Mouse (Mus musculus) midbrain, embryonic 14.5 days (tissue): ENCODE measurements around the gene Wnt9a. TPM values are rescaled to one million over a fixed set of nuclear protein-coding genes. Genes with fewer than 3 reads are reported as not detected.

Source experiments
- ATAC-seq: fragments of 200-750 bp; cut with Nextera tagmentation; 2 replicates; pipeline ENCODE4 v1.8.0; 2017; ENCODE audit warnings: moderate number of reproducible peaks, moderate library complexity; ENCODE audit not compliant: low FRiP score, low TSS enrichment
- DNase-seq: peaks from one replicate; pipeline ENCODE4 v3.0.0-alpha.2; 2015
- H3K27ac ChIP-seq: fragments of 300-500 bp; sonication (generic); replicated peaks from 2 replicates; pipeline ENCODE4 v1.5.1; 2014; ENCODE audit warnings: mild to moderate bottlenecking, low read depth, low read length, moderate library complexity
- H3K27me3 ChIP-seq: fragments of 300-500 bp; sonication (generic); 2 replicates; pipeline ENCODE4 v1.6.1; 2014; ENCODE audit warnings: low read length, control low read depth, mixed read lengths; ENCODE audit not compliant: control insufficient read depth, insufficient read depth
- H3K36me3 ChIP-seq: fragments of 300-500 bp; sonication (generic); 2 replicates; pipeline ENCODE4 v1.6.1; 2014; ENCODE audit warnings: low read length, control low read depth; ENCODE audit not compliant: control insufficient read depth, insufficient read depth
- H3K4me1 ChIP-seq: fragments of 300-500 bp; sonication (generic); 2 replicates; pipeline ENCODE4 v1.6.1; 2014; ENCODE audit warnings: mild to moderate bottlenecking, antibody characterized with exemption, low read length, control low read depth; ENCODE audit not compliant: control insufficient read depth, insufficient read depth
- H3K4me2 ChIP-seq: fragments of 300-500 bp; sonication (generic); 2 replicates; pipeline ENCODE4 v1.6.1; 2014; ENCODE audit warnings: mild to moderate bottlenecking, low read length, moderate library complexity
- H3K4me3 ChIP-seq: fragments of 300-500 bp; sonication (generic); replicated peaks from 2 replicates; pipeline ENCODE4 v1.5.1; 2014; ENCODE audit warnings: low read depth, low read length
- H3K9ac ChIP-seq: fragments of 300-500 bp; sonication (generic); replicated peaks from 2 replicates; pipeline ENCODE4 v1.6.1; 2014; ENCODE audit warnings: mild to moderate bottlenecking, low read length, moderate library complexity
- H3K9me3 ChIP-seq: fragments of 300-500 bp; sonication (generic); 2 replicates; pipeline ENCODE4 v1.6.1; 2016; ENCODE audit warnings: low read length, control low read depth, mixed read lengths; ENCODE audit not compliant: control insufficient read depth
- WGBS: fragments of 180-500 bp; shearing (Covaris S2); extraction: QIAGEN DNeasy Blood & Tissue Kit; methylation state at CpG from one replicate; pipeline ENCODE4 v1.1.7; 2014; 5-methylcytosine and 5-hydroxymethylcytosine counted together
- polyA plus RNA-seq: library from polyadenylated mRNA; unstranded; fragments of >200 nt; fragmentation: Nextera tagmentation; extraction: Ambion mirVana; gene quantifications from 2 replicates; pipeline ENCODE4 v1.2.1, GENCODE M21; 2014

Wnt9a gene
- polyA plus RNA-seq = 1.6 and 1.7 TPM in 2 replicates

DNA sequence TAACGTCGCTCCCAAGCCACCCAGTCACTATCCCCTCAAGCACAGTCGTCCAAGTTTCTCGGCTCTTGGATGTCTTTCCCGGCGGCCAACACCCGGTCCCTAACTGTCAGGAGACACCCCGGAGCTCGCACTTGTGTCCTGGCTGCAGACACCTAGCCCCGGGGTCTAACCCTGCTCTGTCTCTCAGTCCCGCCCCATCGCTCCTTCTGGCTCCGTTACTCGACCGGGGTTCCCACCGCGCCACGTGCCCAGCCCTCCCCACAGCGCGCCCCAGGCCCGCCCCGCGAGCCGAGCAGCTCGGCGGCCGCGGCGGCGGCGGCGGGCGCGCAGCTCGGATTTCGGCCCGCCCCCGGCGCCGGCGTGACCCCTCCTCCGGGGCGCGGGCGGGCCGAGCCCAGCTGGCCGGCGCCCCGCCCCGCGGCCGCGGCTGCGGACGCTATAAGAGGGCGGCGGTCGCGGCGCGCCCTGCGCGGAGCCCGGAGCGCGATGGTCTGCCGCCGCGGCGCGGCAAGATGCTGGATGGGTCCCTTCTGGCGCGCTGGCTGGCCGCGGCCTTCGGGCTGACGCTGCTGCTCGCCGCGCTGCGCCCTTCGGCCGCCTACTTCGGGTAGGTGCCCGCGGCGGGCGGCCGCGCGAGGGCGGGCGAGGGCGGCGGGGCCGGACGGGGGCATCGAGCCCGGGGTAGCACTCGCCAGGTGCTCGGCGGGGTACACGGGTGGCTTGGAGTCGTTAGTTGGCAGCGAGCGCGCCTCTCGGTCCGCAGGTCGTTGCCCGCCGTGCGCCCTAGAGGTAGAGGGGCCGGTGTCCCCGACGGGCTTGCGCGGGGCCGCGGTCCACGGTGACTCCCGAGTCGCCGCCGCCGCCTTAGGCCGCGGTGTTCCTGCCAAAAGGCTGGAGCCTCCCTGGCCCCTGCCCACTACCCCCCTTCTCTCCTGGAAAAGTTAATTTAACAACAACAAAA lies at the start of gene Wnt9a:
Gene Wnt9a (plus strand): TSS at position 468 of the 961 bp plus-strand sequence.
- H3K9ac ChIP-seq = peak within 1 kb of the TSS; percentile 51
- peak within 1 kb of the TSS; percentile 46 for H3K4me3 ChIP-seq
- no peaks in the 10 kb centered on the region for H3K9me3 ChIP-seq
- WGBS = under 1% methylated on average over 112 of the region's 128 CpGs
- H3K27me3 ChIP-seq = peaks cover 82% of the 10 kb centered on the region
- H3K27ac ChIP-seq = no peak within 1 kb of the TSS
- DNase-seq = peak; percentile 71
- H3K36me3 ChIP-seq = no peaks in the 10 kb centered on the region
- peaks cover 26% of the 10 kb centered on the region for H3K4me1 ChIP-seq
- peak within 1 kb of the TSS; percentile 78 for H3K4me2 ChIP-seq
- no peak for ATAC-seq

DNA sequence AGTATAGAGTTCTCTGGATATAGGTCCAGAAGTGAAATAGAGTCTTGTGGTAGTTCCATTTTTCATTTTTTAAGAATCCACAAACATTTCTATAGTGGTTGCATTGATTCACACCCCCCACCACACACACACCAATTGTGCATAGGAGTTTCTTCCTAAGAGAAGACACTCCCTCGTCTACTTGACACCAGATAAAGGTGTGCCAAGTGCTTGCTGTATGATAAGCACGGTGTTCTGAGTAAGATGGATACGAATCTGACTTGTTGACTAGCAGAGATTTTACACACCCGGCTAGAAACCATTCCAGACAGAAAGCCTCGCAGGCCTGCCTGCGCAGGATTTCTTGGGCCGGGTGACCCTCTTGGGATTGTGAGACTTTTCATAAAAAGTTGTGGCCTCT lies 47.1 kb upstream of the Wnt9a start:
- WGBS = 92% methylated on average over 7 of the region's 7 CpGs
- H3K36me3 ChIP-seq = no peaks in the 10 kb centered on the region
- DNase-seq (no peak), ATAC-seq (no peak)
- H3K4me2 ChIP-seq = no peak overlapping the region
- H3K4me1 ChIP-seq = peaks cover 7% of the 10 kb centered on the region
- no peaks in the 10 kb centered on the region for H3K9me3 ChIP-seq
- H3K4me3 ChIP-seq = no peak overlapping the region
- no peak overlapping the region for H3K9ac ChIP-seq
- H3K27me3 ChIP-seq = peaks cover 22% of the 10 kb centered on the region
- no peak overlapping the region for H3K27ac ChIP-seq

DNA sequence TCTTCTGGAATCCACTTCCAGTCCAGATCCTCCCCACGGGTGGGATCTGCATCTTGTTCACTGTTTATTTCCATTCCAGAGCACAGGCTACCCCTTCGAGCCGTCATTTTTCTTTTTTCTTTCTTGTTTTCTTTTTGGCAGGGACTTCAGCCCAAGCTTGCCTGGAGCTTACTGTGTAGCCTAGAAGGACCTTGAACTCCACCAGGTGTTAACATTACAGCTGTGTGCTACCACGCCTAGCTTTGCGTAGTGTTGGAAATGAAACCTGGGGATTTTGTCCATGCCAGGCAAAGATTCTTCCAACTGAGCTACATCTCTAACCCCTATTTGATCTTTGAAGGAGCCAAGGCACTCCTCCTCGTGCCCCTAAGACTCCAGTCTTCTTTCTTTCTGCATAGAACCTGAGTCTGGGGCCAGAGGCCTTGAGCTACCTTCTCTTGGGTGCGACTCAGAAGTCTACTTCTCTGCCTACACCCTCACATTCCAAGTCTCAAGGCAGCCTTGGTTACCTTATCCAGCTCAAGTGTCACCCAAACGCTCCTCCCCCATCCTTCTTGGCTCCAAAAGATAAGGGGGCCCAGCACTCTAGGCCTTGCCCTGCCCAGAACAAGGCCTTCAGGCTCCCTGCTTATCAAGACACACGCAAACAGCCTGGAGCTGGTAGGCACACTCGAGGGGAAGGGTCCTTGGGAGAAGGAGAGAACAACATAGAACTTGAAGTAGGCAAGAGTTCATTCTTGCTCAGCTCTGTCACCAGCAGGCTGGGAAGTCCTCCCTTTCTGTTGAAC lies 45.8 kb upstream of the Wnt9a start:
- H3K36me3 ChIP-seq = no peaks in the 10 kb centered on the region
- peaks cover 28% of the 10 kb centered on the region for H3K27me3 ChIP-seq
- no peak overlapping the region for H3K27ac ChIP-seq
- no peak for ATAC-seq
- 88% methylated on average over 10 of the region's 10 CpGs for WGBS
- DNase-seq = no peak
- no peak overlapping the region for H3K9ac ChIP-seq
- peaks cover 7% of the 10 kb centered on the region for H3K4me1 ChIP-seq
- H3K4me3 ChIP-seq = no peak overlapping the region
- no peaks in the 10 kb centered on the region for H3K9me3 ChIP-seq
- no peak overlapping the region for H3K4me2 ChIP-seq

DNA sequence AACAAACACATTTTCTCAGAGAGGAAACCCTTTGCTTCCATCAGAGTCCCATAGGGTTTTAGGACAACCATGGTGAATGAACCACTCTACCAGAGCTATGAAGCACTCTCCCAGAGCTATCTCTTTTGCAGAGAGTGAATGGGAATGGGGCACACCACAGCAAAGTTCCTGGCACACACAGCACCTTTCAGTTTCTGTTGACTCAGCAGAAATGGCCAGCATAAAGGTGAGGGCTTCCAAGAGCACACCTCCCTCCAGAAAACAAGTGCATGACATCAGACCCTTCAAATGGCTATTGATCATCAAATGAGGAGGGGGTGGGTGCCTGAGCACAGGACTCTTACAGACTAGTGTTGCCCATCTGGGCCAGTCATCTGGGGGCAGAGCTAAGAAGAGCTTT lies 44.4 kb upstream of the Wnt9a start:
- Histone ChIP-seq H3K4me2 (no peak overlapping the region), H3K36me3 (no peaks in the 10 kb centered on the region), H3K27ac (no peak overlapping the region), H3K27me3 (peaks cover 42% of the 10 kb centered on the region), H3K9me3 (no peaks in the 10 kb centered on the region), H3K4me3 (no peak overlapping the region), H3K9ac (no peak overlapping the region), H3K4me1 (peaks cover 7% of the 10 kb centered on the region)
- ATAC-seq (no peak), DNase-seq (no peak)

DNA sequence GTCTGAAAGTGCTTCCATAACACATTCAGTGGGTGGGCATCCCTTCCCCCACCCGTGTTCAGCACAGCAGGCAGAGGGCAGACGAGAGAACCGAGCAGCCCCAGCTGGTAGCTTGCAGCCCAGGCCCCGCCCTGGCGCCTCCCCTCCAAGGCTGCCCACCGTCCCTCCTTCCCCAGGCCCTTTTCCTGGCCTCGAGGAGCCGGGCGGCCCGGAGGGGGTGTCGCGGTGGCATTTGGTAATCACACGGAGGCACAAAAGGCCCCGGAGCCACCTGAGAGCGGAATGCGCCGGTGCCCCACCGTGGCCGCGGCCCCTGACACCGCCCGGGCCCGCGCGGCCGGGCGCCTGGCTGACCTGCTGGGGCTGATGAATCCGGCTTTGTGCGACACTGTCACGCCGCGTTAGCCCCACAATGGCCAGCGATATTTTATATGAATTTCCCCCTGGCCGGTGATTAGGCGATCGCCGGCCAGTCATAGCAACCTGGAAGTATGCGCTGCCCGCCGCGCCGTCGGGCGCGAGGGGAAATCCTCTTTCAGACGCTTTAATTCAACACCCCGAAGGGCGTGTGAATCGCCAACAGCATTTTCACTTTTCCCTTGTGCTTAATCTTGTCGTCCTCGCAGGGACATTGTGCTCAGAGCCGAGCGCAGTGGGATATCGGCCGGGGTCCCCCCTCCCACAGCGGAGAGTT lies 42.7 kb upstream of the Wnt9a start:
- H3K9ac ChIP-seq = peak overlapping the region; percentile 73
- no peaks in the 10 kb centered on the region for H3K36me3 ChIP-seq
- peak overlapping the region; percentile 76 for H3K4me2 ChIP-seq
- no peaks in the 10 kb centered on the region for H3K9me3 ChIP-seq
- peak overlapping the region; percentile 49 for H3K4me3 ChIP-seq
- peak; percentile 87 for DNase-seq
- peaks cover 7% of the 10 kb centered on the region for H3K4me1 ChIP-seq
- H3K27ac ChIP-seq = peak overlapping the region; percentile 57
- peaks cover 46% of the 10 kb centered on the region for H3K27me3 ChIP-seq
- peak; percentile 87 for ATAC-seq
- 0% methylated on average over 56 of the region's 56 CpGs for WGBS

DNA sequence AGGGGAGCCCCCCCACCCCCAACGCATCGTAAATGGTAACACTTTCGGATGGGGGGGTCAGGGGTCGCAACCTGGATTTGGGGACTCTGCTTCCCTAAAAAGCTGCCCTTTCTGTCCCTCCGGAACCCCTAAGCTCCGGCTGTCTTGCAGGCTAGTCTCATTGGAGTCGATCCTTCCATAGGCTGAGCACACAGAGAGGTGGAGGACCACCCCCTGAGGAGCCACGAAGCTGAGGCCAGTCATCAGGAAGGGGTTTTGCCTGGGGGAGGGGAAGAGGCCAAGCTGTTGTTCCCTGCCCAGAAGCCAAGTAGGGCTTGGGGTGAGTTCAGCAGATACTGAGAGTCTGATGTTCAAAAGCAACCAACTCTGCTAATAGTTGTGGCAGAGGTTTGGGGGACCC lies 42.1 kb upstream of the Wnt9a start:
- peaks cover 7% of the 10 kb centered on the region for H3K4me1 ChIP-seq
- peak overlapping the region; percentile 57; the same call in 1 of the 2 replicates for H3K27ac ChIP-seq
- H3K36me3 ChIP-seq = no peaks in the 10 kb centered on the region
- 2% methylated on average over 8 of the region's 8 CpGs for WGBS
- peak overlapping the region; percentile 73 for H3K9ac ChIP-seq
- H3K9me3 ChIP-seq = no peaks in the 10 kb centered on the region
- peaks cover 46% of the 10 kb centered on the region for H3K27me3 ChIP-seq
- peak overlapping the region; percentile 76 for H3K4me2 ChIP-seq
- peak overlapping the region; percentile 49 for H3K4me3 ChIP-seq
- DNase-seq (no peak), ATAC-seq (no peak)

DNA sequence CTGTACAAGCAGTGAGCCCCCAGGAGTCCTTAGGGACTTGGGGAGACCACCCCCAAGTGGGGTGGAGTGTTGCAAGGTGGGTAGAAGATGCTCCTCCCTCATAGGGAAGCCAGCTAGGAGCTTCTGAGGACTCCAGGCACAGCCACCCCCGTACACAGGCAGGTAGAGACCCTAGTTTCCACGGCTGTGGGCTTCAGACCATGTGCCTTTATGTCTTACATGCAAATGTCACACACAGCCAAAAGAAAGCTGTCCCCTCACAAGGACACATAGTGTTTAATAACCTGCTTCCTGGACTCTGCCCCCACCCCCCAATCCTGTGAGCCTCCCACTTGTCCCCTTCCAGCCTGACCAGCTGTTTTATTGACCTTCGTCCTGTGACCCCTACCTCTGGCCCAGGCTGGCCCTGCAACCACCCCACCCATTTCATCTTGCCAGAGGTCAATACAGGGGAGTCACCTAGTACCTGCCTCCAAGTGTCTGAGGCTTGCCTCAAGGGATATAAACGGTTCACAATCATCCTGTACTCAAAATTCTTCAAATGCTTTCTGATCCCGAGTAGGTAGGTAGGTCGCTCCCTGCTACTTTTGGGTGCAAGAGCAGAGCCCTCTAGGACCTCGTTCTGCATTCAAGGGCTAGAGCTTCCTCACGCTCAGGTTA lies 41.4 kb upstream of the Wnt9a start:
- Histone ChIP-seq H3K9ac (no peak overlapping the region), H3K27me3 (peaks cover 45% of the 10 kb centered on the region), H3K4me3 (no peak overlapping the region), H3K4me2 (no peak overlapping the region), H3K4me1 (peaks cover 7% of the 10 kb centered on the region), H3K9me3 (no peaks in the 10 kb centered on the region), H3K27ac (no peak overlapping the region), H3K36me3 (no peaks in the 10 kb centered on the region)
- DNase-seq = peak; percentile 3
- ATAC-seq = no peak
- 40% methylated on average over 8 of the region's 8 CpGs for WGBS

DNA sequence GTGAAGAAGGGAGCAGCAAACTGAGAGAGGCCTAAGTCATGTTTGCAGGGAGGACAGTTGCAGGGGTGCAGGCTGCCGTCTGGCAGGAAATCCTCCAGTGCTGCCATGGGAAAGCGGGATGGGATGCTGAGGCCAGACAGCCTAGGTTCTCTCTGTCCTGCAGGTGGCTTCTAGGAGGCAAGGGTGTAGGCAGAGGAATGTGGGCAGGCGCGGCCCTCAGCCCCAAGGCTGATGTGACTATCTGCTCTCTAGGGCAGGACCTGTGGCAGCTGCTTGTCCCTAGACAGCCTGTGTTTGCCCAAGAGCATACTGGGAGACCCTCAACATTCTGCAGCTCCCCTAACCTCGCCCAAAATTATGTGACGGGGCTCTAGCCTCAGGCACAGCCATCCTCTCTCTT lies 40.0 kb upstream of the Wnt9a start:
- ATAC-seq (no peak), DNase-seq (no peak)
- no peak overlapping the region for H3K9ac ChIP-seq
- H3K9me3 ChIP-seq = no peaks in the 10 kb centered on the region
- peaks cover 7% of the 10 kb centered on the region for H3K4me1 ChIP-seq
- no peak overlapping the region for H3K4me3 ChIP-seq
- WGBS = 21% methylated on average over 6 of the region's 6 CpGs
- H3K27ac ChIP-seq = no peak overlapping the region
- H3K27me3 ChIP-seq = peaks cover 31% of the 10 kb centered on the region
- H3K36me3 ChIP-seq = no peaks in the 10 kb centered on the region
- no peak overlapping the region for H3K4me2 ChIP-seq
